Mouse (Mus musculus): ENCODE results near the gene Sec14l2. TPM values are rescaled to one million over a fixed set of nuclear protein-coding genes. Genes with fewer than 3 reads are reported as not detected.

Sec14l2 gene
- polyA plus RNA-seq, 1 experiment from 2014 or later = 0.95 TPM

- DNase-seq (ENCODE audit: low spot score) (peak; percentile 53), ATAC-seq (ENCODE audit: low FRiP score, low TSS enrichment) (0 out of 2 replicates have a peak, but pooled peaks have one; percentile 35)
- Histone ChIP-seq H3K27ac (replicated peaks) (no peak overlapping the region), H3K4me2 (replicated peaks; ENCODE audit: low read depth) (no peak overlapping the region), H3K27me3 (ENCODE audit: control insufficient read depth, insufficient read depth, low read length) (no peaks in the 10 kb centered on the region), H3K9ac (ENCODE audit: low read length) (no peak overlapping the region), H3K4me3 (ENCODE audit: low read depth, low read length) (no peak overlapping the region), H3K4me1 (replicated peaks; ENCODE audit: control insufficient read depth, insufficient read depth) (no peaks in the 10 kb centered on the region), H3K36me3 (ENCODE audit: control insufficient read depth, insufficient read depth, low read length) (no peaks in the 10 kb centered on the region), H3K9me3 (ENCODE audit: control insufficient read depth, low read length) (no peaks in the 10 kb centered on the region)
- WGBS = 35% methylated on average over 5 of the region's 5 CpGs
- peak; percentile 91 for TF ChIP-seq CTCF (IDR thresholded peaks at IDR 0.05; ENCODE audit: low read depth)
- TF ChIP-seq EP300 (optimal IDR thresholded peaks at IDR 0.05) = no peak
These were observed 39.7 kb downstream of the Sec14l2 start for GRCm38 (mm10) chr11:4083316-4084078.

DNA sequence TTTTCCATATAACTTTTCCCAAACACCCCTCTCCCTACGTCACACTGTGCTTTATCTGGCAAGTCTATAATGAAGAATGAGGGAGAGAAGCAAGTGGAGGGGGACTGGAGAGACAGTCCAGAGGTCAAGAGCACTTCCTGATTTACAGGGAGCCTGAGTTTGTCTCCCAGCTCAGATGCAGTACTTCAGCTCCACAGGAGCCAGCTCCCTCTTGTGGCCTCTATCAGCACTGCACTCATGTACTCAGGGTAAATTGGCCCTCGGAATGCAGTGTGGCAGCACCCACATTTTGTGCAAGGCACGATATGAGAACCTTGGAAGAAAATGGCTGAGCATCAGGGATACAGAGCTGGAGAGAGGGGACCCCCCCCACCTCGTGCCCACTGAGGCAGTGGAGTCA lies 43.0 kb downstream of the Sec14l2 start:
- Histone ChIP-seq H3K4me2 (replicated peaks; ENCODE audit: low read depth) (no peak overlapping the region), H3K27me3 (ENCODE audit: control insufficient read depth, insufficient read depth, low read length) (no peaks in the 10 kb centered on the region), H3K9me3 (ENCODE audit: control insufficient read depth, low read length) (no peaks in the 10 kb centered on the region), H3K4me3 (ENCODE audit: low read depth, low read length) (no peak overlapping the region), H3K36me3 (ENCODE audit: control insufficient read depth, insufficient read depth, low read length) (no peaks in the 10 kb centered on the region), H3K9ac (ENCODE audit: low read length) (no peak overlapping the region), H3K4me1 (replicated peaks; ENCODE audit: control insufficient read depth, insufficient read depth) (no peaks in the 10 kb centered on the region), H3K27ac (replicated peaks) (no peak overlapping the region)
- DNase-seq (ENCODE audit: low spot score) = peak; percentile 73
- TF ChIP-seq EP300 (optimal IDR thresholded peaks at IDR 0.05) (no peak), CTCF (IDR thresholded peaks at IDR 0.05; ENCODE audit: low read depth) (peak; percentile 90)
- ATAC-seq (ENCODE audit: low FRiP score, low TSS enrichment) = no peak
- WGBS = 9% methylated on average over 4 of the region's 4 CpGs

- TF ChIP-seq CTCF (IDR thresholded peaks at IDR 0.05; ENCODE audit: low read depth) = no peak
- no peak for TF ChIP-seq EP300 (optimal IDR thresholded peaks at IDR 0.05)
- no peak overlapping the region for H3K9ac ChIP-seq (ENCODE audit: low read length)
- no peak overlapping the region for H3K4me2 ChIP-seq (replicated peaks; ENCODE audit: low read depth)
- no peaks in the 10 kb centered on the region for H3K36me3 ChIP-seq (ENCODE audit: control insufficient read depth, insufficient read depth, low read length)
- no peak overlapping the region for H3K4me3 ChIP-seq (ENCODE audit: low read depth, low read length)
- 77% methylated on average over 7 of the region's 7 CpGs for WGBS
- no peak for ATAC-seq (ENCODE audit: low FRiP score, low TSS enrichment)
- H3K4me1 ChIP-seq (replicated peaks; ENCODE audit: control insufficient read depth, insufficient read depth) = no peaks in the 10 kb centered on the region
- no peak for DNase-seq (ENCODE audit: low spot score)
- no peaks in the 10 kb centered on the region for H3K27me3 ChIP-seq (ENCODE audit: control insufficient read depth, insufficient read depth, low read length)
- no peak overlapping the region for H3K27ac ChIP-seq (replicated peaks)
- no peaks in the 10 kb centered on the region for H3K9me3 ChIP-seq (ENCODE audit: control insufficient read depth, low read length)
These were observed 44.8 kb downstream of the Sec14l2 start for GRCm38 (mm10) chr11:4078267-4078933.

DNA sequence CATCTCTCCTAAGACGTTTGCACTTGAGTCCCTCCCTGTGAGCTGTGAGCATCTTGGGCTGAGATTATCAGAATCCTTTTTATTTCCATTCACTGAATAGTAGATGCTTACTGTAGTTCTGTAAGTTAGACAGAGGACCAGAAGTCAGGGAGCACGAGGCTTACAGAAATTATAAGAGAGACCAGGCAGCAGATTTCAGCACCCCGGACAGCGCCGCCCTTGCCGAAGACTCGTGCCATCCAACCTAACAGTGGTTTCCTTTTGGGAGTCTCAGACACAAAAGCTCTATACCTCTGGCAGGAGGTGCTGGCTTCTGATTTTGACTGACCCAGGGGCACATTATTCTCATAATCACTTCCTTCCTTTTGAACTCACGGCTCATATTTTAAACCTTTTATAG lies 46.6 kb downstream of the Sec14l2 start:
- ATAC-seq (ENCODE audit: low FRiP score, low TSS enrichment) = no peak
- Histone ChIP-seq H3K9ac (ENCODE audit: low read length) (no peak overlapping the region), H3K27me3 (ENCODE audit: control insufficient read depth, insufficient read depth, low read length) (no peaks in the 10 kb centered on the region), H3K4me3 (ENCODE audit: low read depth, low read length) (no peak overlapping the region), H3K27ac (replicated peaks) (no peak overlapping the region), H3K4me1 (replicated peaks; ENCODE audit: control insufficient read depth, insufficient read depth) (no peaks in the 10 kb centered on the region), H3K4me2 (replicated peaks; ENCODE audit: low read depth) (no peak overlapping the region), H3K36me3 (ENCODE audit: control insufficient read depth, insufficient read depth, low read length) (no peaks in the 10 kb centered on the region), H3K9me3 (ENCODE audit: control insufficient read depth, low read length) (no peaks in the 10 kb centered on the region)
- 10% methylated on average over 8 of the region's 8 CpGs for WGBS
- TF ChIP-seq EP300 (optimal IDR thresholded peaks at IDR 0.05) (no peak), CTCF (IDR thresholded peaks at IDR 0.05; ENCODE audit: low read depth) (0 out of 2 replicates have a peak, but pooled peaks have one; percentile 3)
- peak; percentile 73 for DNase-seq (ENCODE audit: low spot score)

GRCm38 (mm10) chr11:4069664-4070063 lies 53.6 kb downstream of the Sec14l2 start:
- H3K9me3 ChIP-seq (ENCODE audit: control insufficient read depth, low read length) = no peaks in the 10 kb centered on the region
- no peak for ATAC-seq (ENCODE audit: low FRiP score, low TSS enrichment)

More at GRCm38 (mm10) chr11:4069664-4070063, 53.6 kb downstream of the Sec14l2 start:
- no peak overlapping the region for H3K4me3 ChIP-seq (ENCODE audit: low read depth, low read length)
- DNase-seq (ENCODE audit: low spot score) = no peak
- no peak overlapping the region for H3K9ac ChIP-seq (ENCODE audit: low read length)
- no peak overlapping the region for H3K27ac ChIP-seq (replicated peaks)
- H3K4me2 ChIP-seq (replicated peaks; ENCODE audit: low read depth) = no peak overlapping the region
- H3K27me3 ChIP-seq (ENCODE audit: control insufficient read depth, insufficient read depth, low read length) = no peaks in the 10 kb centered on the region
- 64% methylated on average over 1 of the region's 1 CpGs for WGBS
- no peaks in the 10 kb centered on the region for H3K36me3 ChIP-seq (ENCODE audit: control insufficient read depth, insufficient read depth, low read length)
- TF ChIP-seq CTCF (IDR thresholded peaks at IDR 0.05; ENCODE audit: low read depth) (no peak), EP300 (optimal IDR thresholded peaks at IDR 0.05) (no peak)
- no peaks in the 10 kb centered on the region for H3K4me1 ChIP-seq (replicated peaks; ENCODE audit: control insufficient read depth, insufficient read depth)
